Mouse (Mus musculus) left cerebral cortex, postnatal 10 days (tissue): ENCODE results near the gene Lrrc15. TPM values are rescaled to one million over a fixed set of nuclear protein-coding genes. Genes with fewer than 3 reads are reported as not detected.
A peak's percentile ranks its signal among the peaks of the same experiment; 100 is the strongest.

Experiments used
- DNase-seq, 2 experiments: peaks; one replicate each; pipeline ENCODE4 v3.0.0; 2021 to 2022; ENCODE audit warnings: low spot score in 2 of 2, mixed read lengths in 1 of 2; ENCODE audit errors: extremely low spot score in 1 of 2
- intact Hi-C: fragments of 180-260 bp; cut with DNase I; formaldehyde crosslinking; loops from one replicate; pipeline ENCODE4 v1.15.1; 2025
- total RNA-seq, 2 experiments: library from RNA; stranded (reverse); gene quantifications; 2 replicates each; pipeline ENCODE4 v1.2.3; 2021

The Lrrc15 gene
- not detected for total RNA-seq

- intact Hi-C loops = no loop called here
- peak in 1 of 2 experiments; percentile 44 for DNase-seq
Observed at GRCm38 (mm10) chr16:30282844-30283495, at the start of gene Lrrc15. Gene Lrrc15 (minus strand): TSS chr16:30283256.

DNA sequence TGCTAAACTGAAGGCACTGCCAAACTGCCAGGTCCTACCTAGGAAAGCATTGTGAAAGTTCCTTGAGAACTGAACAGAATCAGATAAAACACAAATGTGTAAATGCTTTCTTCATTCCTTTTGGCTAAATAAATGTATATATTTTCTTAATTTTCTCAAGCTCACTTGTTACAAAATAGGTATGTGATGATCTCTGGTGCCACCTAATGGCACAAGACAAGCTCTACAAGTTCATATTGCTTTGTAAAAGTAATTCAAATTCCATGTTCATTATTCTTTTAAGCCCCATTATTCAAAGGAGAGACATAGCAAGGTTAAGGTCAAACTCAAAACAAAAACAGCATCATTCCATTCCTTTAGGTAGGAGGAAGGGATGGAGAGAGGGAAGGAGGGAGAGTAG is 31.2 kb upstream of the Lrrc15 start:
- DNase-seq = no peak
- intact Hi-C loops = loop anchor here (10.0 kb wide), 1 partner anchor 669 kb away; no protein-coding TSS in a partner anchor

- no peak for DNase-seq
- intact Hi-C loops = loop anchor here (10.0 kb wide), 1 partner anchor 666 kb away; no protein-coding TSS in a partner anchor
Observed at GRCm38 (mm10) chr16:30310647-30311046, 27.6 kb upstream of the Lrrc15 start, which contains the start of gene Gp5. Gene Gp5 (minus strand): TSS chr16:30310779.

DNA sequence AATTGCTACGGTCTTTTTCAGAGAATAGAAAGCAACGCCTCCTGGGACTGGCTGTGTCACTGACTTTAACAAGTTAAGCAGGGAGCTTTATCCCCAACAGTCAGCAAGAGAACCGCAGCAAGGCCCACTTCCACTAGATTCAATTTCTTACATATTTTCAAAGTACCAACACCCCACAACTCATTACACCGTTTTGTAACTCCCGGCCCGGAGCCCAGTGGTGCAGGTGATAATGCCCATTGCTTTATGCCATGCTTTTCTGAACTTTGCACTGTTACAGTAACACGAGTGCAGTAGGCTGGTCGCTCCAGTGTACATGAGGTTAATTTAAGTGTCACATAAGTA is 27.1 kb upstream of the Lrrc15 start:
- DNase-seq = no peak
- intact Hi-C loops = loop anchor here (10.0 kb wide), 1 partner anchor 665 kb away; no protein-coding TSS in a partner anchor

DNA sequence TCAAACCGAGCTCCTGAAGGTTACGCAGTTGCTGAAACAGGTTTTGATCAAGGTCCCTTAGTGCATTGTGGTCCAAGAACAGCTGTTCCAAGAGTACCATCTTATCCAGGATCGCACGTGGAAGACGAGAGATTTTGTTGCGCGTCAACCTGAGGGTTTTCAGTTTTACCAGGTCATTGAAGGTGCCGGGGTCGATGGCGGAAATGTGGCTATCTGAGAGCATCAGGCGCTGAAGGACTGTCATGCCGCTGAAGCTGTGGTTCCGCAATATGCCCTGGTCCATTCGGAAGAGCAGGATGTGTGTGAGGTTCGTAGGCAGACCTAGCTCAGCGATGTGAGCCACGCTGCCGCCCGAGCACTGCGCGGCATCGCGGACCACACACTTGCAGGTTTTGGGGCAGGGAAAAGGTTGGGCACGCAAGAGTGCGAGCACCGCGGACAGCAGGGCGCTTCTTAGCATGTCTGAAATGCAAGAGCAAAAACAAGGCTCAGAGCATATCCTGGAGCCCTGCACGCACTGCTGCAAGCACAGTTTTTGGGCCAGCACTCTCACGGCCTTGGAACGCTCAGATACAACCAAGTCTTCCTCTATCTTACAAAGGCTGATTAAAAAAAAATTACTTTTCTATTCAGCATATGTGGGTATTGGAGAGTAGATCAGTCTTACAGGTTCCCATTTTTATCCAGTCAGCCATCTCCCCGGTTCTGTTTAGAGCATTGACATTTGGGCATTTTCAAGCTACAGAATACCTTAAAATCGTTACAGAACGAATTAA is 26.5 kb upstream of the Lrrc15 start:
- intact Hi-C loops = loop anchor here (5.0 to 10.0 kb wide), 2 partner anchors 57 to 665 kb away; no protein-coding TSS in a partner anchor
- no peak for DNase-seq

- intact Hi-C loops = loop anchor here (5.0 kb wide), 1 partner anchor 57 kb away; no protein-coding TSS in a partner anchor
- peak in 1 of 2 experiments; percentile 69 for DNase-seq
Observed at GRCm38 (mm10) chr16:30308616-30309394, 25.7 kb upstream of the Lrrc15 start.

GRCm38 (mm10) chr16:30307961-30308615 is 25.0 kb upstream of the Lrrc15 start:
- intact Hi-C loops = loop anchor here (5.0 kb wide), 1 partner anchor 56 kb away; no protein-coding TSS in a partner anchor
- DNase-seq = peak in 1 of 2 experiments; percentile 47

DNA sequence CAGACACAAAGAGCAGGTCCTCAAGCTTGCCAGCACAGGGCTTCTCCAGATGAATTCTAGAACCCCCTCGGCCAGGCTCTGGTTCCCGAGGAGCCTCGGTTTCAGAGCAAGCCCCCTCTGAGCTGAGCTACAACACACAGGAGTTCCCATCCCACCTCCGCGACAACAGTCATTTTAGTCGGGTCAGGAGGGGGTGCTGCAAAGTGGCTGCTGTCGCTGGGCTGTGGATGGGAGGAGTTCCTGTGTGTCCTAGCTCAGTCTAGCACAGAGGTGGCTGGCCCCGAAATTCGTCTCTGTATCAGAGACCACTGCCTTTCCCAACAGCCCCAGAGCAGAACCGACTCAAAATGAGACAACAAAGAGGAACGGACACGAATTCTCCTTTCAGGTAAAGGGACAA is 24.2 kb upstream of the Lrrc15 start:
- intact Hi-C loops = loop anchor here (5.0 kb wide), 1 partner anchor 55 kb away; no protein-coding TSS in a partner anchor
- no peak for DNase-seq

- DNase-seq = no peak
- intact Hi-C loops = loop anchor here (5.0 kb wide), 1 partner anchor 54 kb away; no protein-coding TSS in a partner anchor
Observed at GRCm38 (mm10) chr16:30306102-30306501, 23.0 kb upstream of the Lrrc15 start.

GRCm38 (mm10) chr16:30304236-30304635 is 21.2 kb upstream of the Lrrc15 start:
- no peak for DNase-seq
- intact Hi-C loops = no loop called here

DNA sequence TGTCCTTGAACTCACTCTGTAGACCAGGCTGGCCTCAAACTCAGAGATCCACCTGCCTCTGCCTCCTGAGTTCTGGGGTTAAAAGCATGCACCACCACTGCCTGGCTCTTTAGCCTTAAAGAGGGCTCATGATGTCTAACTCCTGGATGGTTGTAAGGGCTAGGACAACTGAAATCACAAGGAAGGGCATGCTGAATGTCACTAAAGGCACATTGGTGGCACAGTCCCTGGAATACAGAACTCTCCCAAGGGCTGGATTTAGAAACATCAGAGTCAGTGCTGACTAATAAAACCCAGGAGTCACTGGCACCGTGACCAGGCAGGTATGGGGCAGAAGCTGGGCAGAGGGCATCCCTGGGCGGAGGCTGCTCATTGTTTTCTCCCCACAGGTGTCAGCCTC is 20.4 kb upstream of the Lrrc15 start:
- intact Hi-C loops = no loop called here
- no peak for DNase-seq

DNA sequence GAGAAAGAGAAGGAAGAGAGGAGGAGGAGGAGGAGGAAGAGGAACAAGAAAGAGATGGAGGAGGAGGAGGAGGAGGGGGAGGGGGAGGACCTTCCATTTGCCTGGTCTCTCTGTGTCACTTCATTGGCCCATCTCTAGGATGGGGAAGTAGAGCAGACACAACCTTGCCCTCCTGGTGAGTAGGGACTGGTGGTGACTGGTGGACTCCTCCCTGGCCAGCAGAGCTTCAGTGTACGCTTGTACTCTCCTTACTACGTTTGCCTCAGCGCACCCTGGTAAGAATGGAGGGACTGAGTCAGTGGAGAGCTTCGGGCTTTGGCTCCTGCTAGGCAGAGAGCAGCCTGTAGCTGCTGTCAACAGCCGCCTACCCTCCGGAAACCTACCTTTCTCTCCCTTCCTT is 19.6 kb upstream of the Lrrc15 start:
- intact Hi-C loops = no loop called here

DNA sequence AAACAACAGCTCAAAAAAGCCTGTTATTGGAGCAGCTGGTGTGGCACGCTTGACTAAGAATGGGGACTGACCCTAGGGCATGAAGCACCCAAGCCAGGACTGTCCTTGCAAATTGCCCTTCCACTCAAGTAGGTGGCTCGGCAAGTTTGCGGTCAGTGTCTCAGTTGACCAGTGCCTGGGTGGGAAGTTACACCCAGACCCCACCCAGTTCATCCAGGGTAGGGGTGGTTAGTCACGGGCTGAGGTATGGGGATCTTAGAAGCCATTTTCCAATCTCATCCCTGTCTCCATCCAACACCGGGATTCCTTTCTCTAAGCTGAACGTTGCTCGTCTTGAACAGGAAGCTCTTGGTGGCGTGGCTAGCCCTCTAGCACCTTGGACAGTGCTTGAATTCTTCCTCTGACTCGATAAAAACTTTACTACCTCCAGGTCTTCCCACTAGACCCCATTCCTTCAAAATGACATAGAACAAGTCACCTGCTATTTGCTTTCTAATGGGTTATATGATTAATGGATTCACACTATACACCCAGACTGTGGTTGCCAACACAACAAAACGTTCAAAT is 16.7 kb upstream of the Lrrc15 start:
- intact Hi-C loops = no loop called here
- DNase-seq = no peak

More for the DNA sequence above, 19.6 kb upstream of the Lrrc15 start:
- DNase-seq = no peak

- intact Hi-C loops = no loop called here
- no peak for DNase-seq
Observed at GRCm38 (mm10) chr16:30297450-30297849, 14.4 kb upstream of the Lrrc15 start.

- intact Hi-C loops = no loop called here
- no peak for DNase-seq
Observed at GRCm38 (mm10) chr16:30296601-30297275, 13.7 kb upstream of the Lrrc15 start.

- DNase-seq = no peak
- intact Hi-C loops = no loop called here
Observed at GRCm38 (mm10) chr16:30295106-30295505, 12.1 kb upstream of the Lrrc15 start.

GRCm38 (mm10) chr16:30290436-30290835 is 7.4 kb upstream of the Lrrc15 start:
- no peak for DNase-seq
- intact Hi-C loops = no loop called here

DNA sequence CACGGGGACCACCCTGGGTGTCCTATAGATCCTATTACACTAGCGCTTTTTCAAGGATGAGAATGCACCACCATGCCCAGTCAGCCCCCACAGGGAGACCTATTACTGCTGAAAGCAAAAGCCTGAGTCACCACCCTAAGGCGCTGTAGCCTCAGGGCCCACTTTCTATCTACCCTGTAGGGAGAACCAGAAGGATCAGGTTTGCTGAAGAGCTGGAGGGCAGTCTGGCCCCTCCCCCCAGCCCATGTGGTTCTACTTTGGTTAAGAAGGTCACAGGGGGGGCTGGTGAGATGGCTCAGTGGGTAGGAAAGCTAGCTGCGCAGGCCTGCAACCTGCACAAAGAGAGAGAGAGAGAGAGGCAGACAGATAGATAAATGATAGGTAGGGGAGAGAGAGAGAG is 2.6 kb upstream of the Lrrc15 start:
- no peak for DNase-seq
- intact Hi-C loops = no loop called here
